Mouse (Mus musculus) heart, postnatal 0 days (tissue): ENCODE data around the gene Arl15. TPM values are rescaled to one million over a fixed set of nuclear protein-coding genes. Genes with fewer than 3 reads are reported as not detected.
A peak's percentile ranks its signal among the peaks of the same experiment; 100 is the strongest.

Experiments used
- ATAC-seq: fragments of 200-750 bp; cut with Nextera tagmentation; 2 replicates; pipeline ENCODE4 v1.8.0; 2017; ENCODE audit warnings: low read depth, moderate number of reproducible peaks, moderate library complexity; ENCODE audit not compliant: insufficient read depth
- DNase-seq: peaks from one replicate; pipeline ENCODE4 v3.0.0-alpha.2; 2016; ENCODE audit warnings: low spot score
- H3K27ac ChIP-seq: fragments of 300-500 bp; sonication (generic); 2 replicates; pipeline ENCODE4 v1.5.1; 2014; ENCODE audit warnings: low read depth, mild to moderate bottlenecking
- H3K27me3 ChIP-seq: fragments of 300-500 bp; sonication (generic); 2 replicates; pipeline ENCODE4 v1.6.1; 2014; ENCODE audit warnings: low read length, mixed read lengths; ENCODE audit not compliant: control insufficient read depth, insufficient read depth
- H3K36me3 ChIP-seq: fragments of 300-500 bp; sonication (generic); replicated peaks from 2 replicates; pipeline ENCODE4 v1.6.1; 2014; ENCODE audit warnings: low read length, mixed read lengths; ENCODE audit not compliant: control insufficient read depth, insufficient read depth
- H3K4me1 ChIP-seq: fragments of 300-500 bp; sonication (generic); 2 replicates; pipeline ENCODE4 v1.6.1; 2014; ENCODE audit warnings: antibody characterized with exemption; ENCODE audit not compliant: control insufficient read depth, insufficient read depth
- H3K4me2 ChIP-seq: fragments of 300-500 bp; sonication (generic); 2 replicates; pipeline ENCODE4 v1.6.1; 2014; ENCODE audit warnings: low read depth, mild to moderate bottlenecking, low read length, moderate library complexity
- H3K4me3 ChIP-seq: fragments of 300-500 bp; sonication (generic); 2 replicates; pipeline ENCODE4 v1.5.1; 2014; ENCODE audit warnings: low read depth, low read length
- H3K9ac ChIP-seq: fragments of 300-500 bp; sonication (generic); replicated peaks from 2 replicates; pipeline ENCODE4 v1.6.1; 2014; ENCODE audit warnings: low read depth, low read length, mixed read lengths
- H3K9me3 ChIP-seq: fragments of 300-500 bp; sonication (generic); replicated peaks from 2 replicates; pipeline ENCODE4 v1.6.1; 2016; ENCODE audit warnings: low read length; ENCODE audit not compliant: control insufficient read depth
- CTCF ChIP-seq: IDR thresholded peaks from 2 replicates; pipeline ENCODE4 v1.5.1; 2016; ENCODE audit warnings: antibody characterized with exemption, control low read depth, low read depth
- EP300 ChIP-seq: IDR thresholded peaks from 2 replicates; pipeline ENCODE4 v1.6.1; 2016; ENCODE audit warnings: antibody characterized with exemption, low read depth
- WGBS: fragments of 180-500 bp; shearing (Covaris S2); extraction: QIAGEN DNeasy Blood & Tissue Kit; methylation state at CpG from one replicate; pipeline ENCODE4 v1.1.7; 2014; 5-methylcytosine and 5-hydroxymethylcytosine counted together
- polyA plus RNA-seq: library from polyadenylated mRNA; unstranded; fragments of >200 nt; fragmentation: Nextera tagmentation; extraction: Ambion mirVana; gene quantifications from 2 replicates; pipeline ENCODE4 v1.2.1, GENCODE M21; 2015
- total RNA-seq: library from RNA; depleted of rRNA; stranded (reverse); fragments of >200 nt; gene quantifications from 2 replicates; pipeline ENCODE4 v1.2.3, GENCODE M21; 2014; ENCODE audit warnings: low replicate concordance

Gene Arl15
- total and polyA plus RNA-seq, 2 experiments from 2014 or later: 3.9 to 16.5 TPM

DNA sequence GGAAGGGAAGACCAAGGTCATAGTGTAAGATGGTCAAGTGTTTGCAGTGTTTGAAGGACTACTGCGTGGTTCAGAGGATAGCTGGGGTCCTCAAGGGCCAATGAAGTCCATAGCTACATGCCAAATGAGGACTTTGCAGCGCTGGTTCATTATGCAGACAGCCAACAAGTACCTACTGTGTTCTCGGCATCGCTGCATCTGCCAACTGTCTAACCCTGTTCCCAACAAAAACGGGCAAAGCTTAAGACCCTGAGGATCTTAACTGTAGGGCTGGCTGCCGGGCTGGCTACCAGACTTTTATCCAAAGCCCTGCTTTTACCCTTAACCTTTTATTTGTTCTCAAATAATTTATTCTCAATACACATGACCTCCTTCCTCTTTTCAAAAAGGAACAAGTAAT, 123.1 kb downstream of the Arl15 start:
- Histone ChIP-seq H3K27me3 (no peaks in the 10 kb centered on the region), H3K9ac (no peak overlapping the region), H3K4me3 (no peak overlapping the region), H3K4me2 (no peak overlapping the region), H3K27ac (no peak overlapping the region), H3K9me3 (no peaks in the 10 kb centered on the region), H3K4me1 (no peaks in the 10 kb centered on the region), H3K36me3 (0 out of 2 replicates have a peak, but pooled peaks cover 3% of the 10 kb centered on the region)
- DNase-seq: no peak
- WGBS: 88% methylated on average over 6 of the region's 6 CpGs
- TF ChIP-seq EP300 (no peak), CTCF (no peak)
- ATAC-seq: no peak

DNA sequence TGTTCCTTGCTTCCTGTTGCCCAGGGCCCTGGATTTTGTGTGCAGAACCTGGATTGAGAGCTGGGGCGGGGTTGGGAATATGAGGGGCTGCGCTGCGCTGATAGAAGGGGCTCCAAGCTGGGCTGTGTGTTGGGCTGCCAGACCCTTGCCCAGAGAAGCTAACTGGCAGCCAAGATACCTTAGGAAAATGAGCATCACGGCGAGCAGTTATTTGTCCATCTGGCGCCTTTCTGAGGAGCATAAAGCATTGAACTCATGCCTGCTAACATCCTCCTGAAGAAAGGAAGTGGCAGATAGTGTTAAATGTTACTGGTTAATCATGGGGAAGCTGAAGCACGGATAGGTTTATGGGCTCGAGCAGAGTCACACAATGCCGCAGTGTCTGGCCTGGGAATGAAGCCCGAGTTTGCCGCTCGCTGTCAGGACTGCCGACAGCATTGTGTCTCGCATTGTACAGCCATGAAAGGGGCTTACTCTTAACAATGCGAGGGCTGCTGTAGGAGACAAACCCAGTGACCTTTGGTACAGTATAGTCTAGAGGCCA, 123.6 kb downstream of the Arl15 start:
- 0 out of 2 replicates have a peak, but pooled peaks cover 5% of the 10 kb centered on the region for H3K36me3 ChIP-seq
- no peaks in the 10 kb centered on the region for H3K27me3 ChIP-seq
- DNase-seq (no peak), ATAC-seq (no peak)
- H3K9me3 ChIP-seq: no peaks in the 10 kb centered on the region
- H3K4me1 ChIP-seq: no peaks in the 10 kb centered on the region
- peak overlapping the region; percentile 31; the same call in 1 of the 2 replicates for H3K4me2 ChIP-seq
- 60% methylated on average over 15 of the region's 15 CpGs for WGBS
- no peak for TF ChIP-seq EP300
- no peak for TF ChIP-seq CTCF
- peak overlapping the region; percentile 5; the same call in 1 of the 2 replicates for H3K4me3 ChIP-seq
- no peak overlapping the region for H3K9ac ChIP-seq
- H3K27ac ChIP-seq: no peak overlapping the region

DNA sequence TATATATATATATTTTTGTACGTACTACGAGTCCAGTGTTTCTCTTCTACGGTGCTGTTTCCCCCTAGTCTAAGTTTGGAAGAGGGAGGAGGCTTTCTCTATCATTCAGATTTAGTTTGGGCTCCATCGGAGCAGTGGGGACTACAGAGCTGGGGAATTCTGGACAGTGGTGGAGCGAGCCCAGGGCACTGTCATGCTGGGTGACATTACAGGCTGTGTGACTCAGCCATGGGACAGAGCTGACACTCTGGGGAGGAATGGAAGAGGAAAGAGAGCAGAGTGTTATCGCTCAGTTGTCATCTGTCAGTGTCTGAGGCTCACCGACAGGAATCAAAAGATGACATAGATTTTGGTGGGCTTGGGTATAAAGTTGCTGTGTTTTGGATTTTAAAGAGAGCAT, 124.4 kb downstream of the Arl15 start:
- H3K27me3 ChIP-seq: no peaks in the 10 kb centered on the region
- H3K9ac ChIP-seq: no peak overlapping the region
- 69% methylated on average over 7 of the region's 7 CpGs for WGBS
- H3K4me2 ChIP-seq: peak overlapping the region; percentile 5; the same call in 1 of the 2 replicates
- no peaks in the 10 kb centered on the region for H3K9me3 ChIP-seq
- DNase-seq (no peak), ATAC-seq (no peak)
- H3K27ac ChIP-seq: no peak overlapping the region
- 0 out of 2 replicates have a peak, but pooled peaks cover 5% of the 10 kb centered on the region for H3K36me3 ChIP-seq
- H3K4me1 ChIP-seq: no peaks in the 10 kb centered on the region
- no peak overlapping the region for H3K4me3 ChIP-seq
- TF ChIP-seq CTCF: no peak
- no peak for TF ChIP-seq EP300

DNA sequence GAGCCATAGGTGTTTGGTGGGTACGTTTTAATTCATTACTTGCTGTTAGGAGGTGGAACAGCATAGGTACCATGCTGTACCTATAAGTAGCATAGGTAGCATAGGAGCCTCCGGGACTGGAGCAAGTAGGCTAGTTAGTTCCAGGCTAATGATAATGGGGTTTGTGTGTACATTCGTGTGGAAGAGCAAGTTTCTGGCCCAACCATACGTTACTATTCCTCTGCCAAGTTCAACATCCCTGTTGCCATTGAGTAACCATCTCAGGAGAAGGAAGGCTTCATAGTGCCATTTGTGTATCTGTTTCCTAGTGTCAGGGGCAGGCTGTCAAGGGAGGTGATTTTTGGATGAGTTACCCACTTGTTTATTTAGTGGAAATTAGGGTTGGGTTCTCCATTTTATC, 141.4 kb downstream of the Arl15 start:
- H3K36me3 ChIP-seq: no peaks in the 10 kb centered on the region
- no peaks in the 10 kb centered on the region for H3K9me3 ChIP-seq
- H3K4me1 ChIP-seq: peaks cover 10% of the 10 kb centered on the region
- H3K27ac ChIP-seq: no peak overlapping the region
- WGBS: 84% methylated on average over 4 of the region's 4 CpGs
- TF ChIP-seq EP300 (no peak), CTCF (no peak)
- no peak overlapping the region for H3K4me2 ChIP-seq
- no peaks in the 10 kb centered on the region for H3K27me3 ChIP-seq
- ATAC-seq (no peak), DNase-seq (no peak)
- no peak overlapping the region for H3K9ac ChIP-seq
- no peak overlapping the region for H3K4me3 ChIP-seq

DNA sequence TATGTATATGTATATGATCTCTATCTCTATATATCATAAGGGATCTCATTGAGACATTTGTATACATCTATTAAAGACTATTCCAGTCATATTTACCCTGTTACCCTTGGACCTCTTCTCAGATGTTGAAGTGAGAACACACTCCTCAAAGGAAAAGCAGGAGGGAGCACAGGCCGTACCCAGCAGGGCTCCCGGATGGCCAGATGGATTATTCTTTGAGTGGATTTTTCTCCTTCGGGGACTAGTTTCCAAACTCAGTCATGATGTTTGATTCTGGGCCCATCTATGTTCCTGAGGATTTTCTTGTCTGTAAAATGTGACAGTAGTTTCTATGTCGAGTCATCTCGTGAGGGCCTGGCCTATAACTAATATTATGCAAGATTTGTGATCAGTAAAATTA, 142.9 kb downstream of the Arl15 start:
- no peak for ATAC-seq
- H3K9me3 ChIP-seq: no peaks in the 10 kb centered on the region
- H3K9ac ChIP-seq: no peak overlapping the region
- no peak overlapping the region for H3K4me3 ChIP-seq
- no peak for DNase-seq
- H3K36me3 ChIP-seq: no peaks in the 10 kb centered on the region
- no peak for TF ChIP-seq CTCF
- no peak for TF ChIP-seq EP300
- H3K27me3 ChIP-seq: no peaks in the 10 kb centered on the region
- H3K4me1 ChIP-seq: peaks cover 10% of the 10 kb centered on the region
- WGBS: 91% methylated on average over 5 of the region's 5 CpGs
- no peak overlapping the region for H3K4me2 ChIP-seq
- H3K27ac ChIP-seq: no peak overlapping the region

DNA sequence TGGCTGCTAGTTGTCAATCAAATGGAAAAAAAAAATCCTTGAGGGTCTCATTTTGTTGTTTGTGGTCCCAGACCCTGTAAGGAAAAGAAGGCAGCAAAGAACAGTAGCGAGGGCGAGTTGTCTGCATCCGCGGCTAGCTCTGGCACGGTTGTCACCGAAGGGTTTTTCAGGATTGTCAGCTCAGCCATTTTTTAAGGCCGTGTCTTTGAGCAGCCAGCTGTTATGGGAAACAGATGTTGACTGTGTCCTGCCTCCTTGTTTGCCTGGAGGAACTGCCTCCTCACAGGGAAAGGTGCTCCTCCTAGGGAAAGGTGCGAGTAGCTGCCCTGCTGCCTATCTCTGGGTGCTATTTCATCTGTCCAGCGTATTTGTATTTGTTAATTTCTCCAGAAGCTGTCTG, 144.3 kb downstream of the Arl15 start:
- Histone ChIP-seq H3K4me1 (peaks cover 10% of the 10 kb centered on the region), H3K27me3 (no peaks in the 10 kb centered on the region), H3K9me3 (no peaks in the 10 kb centered on the region), H3K27ac (no peak overlapping the region), H3K4me3 (no peak overlapping the region), H3K4me2 (no peak overlapping the region), H3K36me3 (no peaks in the 10 kb centered on the region), H3K9ac (no peak overlapping the region)
- TF ChIP-seq EP300: no peak
- no peak for TF ChIP-seq CTCF
- 88% methylated on average over 9 of the region's 9 CpGs for WGBS
- ATAC-seq: no peak
- DNase-seq: no peak
